Mouse (Mus musculus) left cerebral cortex, adult 2 months (tissue): Measurements from ENCODE around the gene Sf3a2. TPM values are rescaled to one million over a fixed set of nuclear protein-coding genes. Genes with fewer than 3 reads are reported as not detected.
A peak's percentile ranks its signal among the peaks of the same experiment; 100 is the strongest.

Experiments
- DNase-seq, 2 experiments: peaks; one replicate each; pipeline ENCODE4 v3.0.0; 2021 to 2022; ENCODE audit warnings: low spot score in 2 of 2, mixed read lengths in 1 of 2; ENCODE audit errors: extremely low spot score in 1 of 2
- H3K27ac ChIP-seq: fragments of 200-600 bp; 2 replicates; pipeline ENCODE4 v1.8.1; 2022
- H3K4me3 ChIP-seq: fragments of 200-600 bp; 2 replicates; pipeline ENCODE4 v1.8.1; 2022
- CTCF ChIP-seq: fragments of 200-600 bp; IDR thresholded peaks from 2 replicates; pipeline ENCODE4 v1.8.1; 2022; ENCODE audit warnings: antibody characterized with exemption, mild to moderate bottlenecking, moderate library complexity
- intact Hi-C: fragments of 180-260 bp; cut with DNase I; formaldehyde crosslinking; loops from one replicate; pipeline ENCODE4 v1.15.1; 2025
- microRNA-seq, 2 experiments: library from miRNA; unstranded; fragments of <30 nt; microRNA quantifications; one replicate each; pipeline ENCODE4 v1.2.0; 2021
- total RNA-seq, 2 experiments: library from RNA; stranded (reverse); gene quantifications; 2 replicates each; pipeline ENCODE4 v1.2.3; 2021

Gene Sf3a2
- total RNA-seq, 2 experiments from 2014 or later = 42.0 to 48.7 TPM

DNA sequence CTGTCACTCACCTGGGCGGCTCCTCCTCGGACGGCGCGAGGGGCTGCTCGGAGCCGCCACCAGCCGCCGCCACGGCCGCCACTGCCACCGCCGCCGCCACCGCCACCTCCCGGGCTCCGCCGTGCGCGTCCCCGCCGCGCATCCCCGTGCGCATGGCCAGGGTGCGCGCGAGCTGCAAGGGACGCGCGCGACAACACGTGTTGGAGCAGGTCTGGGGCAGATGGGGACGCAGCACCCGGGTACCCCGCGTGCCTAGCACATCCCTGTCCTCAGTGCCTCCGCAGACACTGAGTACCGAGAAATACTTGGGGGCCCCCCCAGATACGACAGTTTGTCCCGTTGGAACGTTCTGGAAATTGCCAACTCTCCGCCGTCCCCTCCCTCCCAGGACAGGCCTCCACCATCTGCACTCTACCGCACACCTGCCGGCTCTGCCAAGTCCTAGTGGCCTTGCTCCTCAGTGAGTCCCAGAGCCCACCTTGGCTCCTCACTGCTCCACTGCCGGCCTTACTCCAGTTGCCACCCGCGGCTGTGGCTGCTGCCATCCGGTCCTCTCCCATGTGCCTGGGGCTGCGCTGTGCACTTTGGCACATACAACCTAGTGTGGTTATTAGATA lies 46.0 kb downstream of the Sf3a2 start, which contains the start of gene Lingo3:
Lingo3 (minus strand) TSS at position 109 of the 617 bp plus-strand sequence.
- intact Hi-C loops = no loop called here
- no peak for TF ChIP-seq CTCF
- Histone ChIP-seq H3K4me3 (peak within 1 kb of the TSS; percentile 60), H3K27ac (peak within 1 kb of the TSS; percentile 84)
- peak; percentile 71 to 74 for DNase-seq

GRCm38 (mm10) chr10:80845055-80845693 lies 47.2 kb downstream of the Sf3a2 start:
- intact Hi-C loops = no loop called here
- DNase-seq = no peak
- no peak overlapping the region for H3K4me3 ChIP-seq
- no peak overlapping the region; the same call in 1 of the 2 replicates for H3K27ac ChIP-seq
- TF ChIP-seq CTCF = no peak

- no peak overlapping the region for H3K4me3 ChIP-seq
- DNase-seq = peak; percentile 52 to 55
- intact Hi-C loops = no loop called here
- H3K27ac ChIP-seq = no peak overlapping the region
- no peak for TF ChIP-seq CTCF
Observed at GRCm38 (mm10) chr10:80845732-80846131, 47.7 kb downstream of the Sf3a2 start.

DNA sequence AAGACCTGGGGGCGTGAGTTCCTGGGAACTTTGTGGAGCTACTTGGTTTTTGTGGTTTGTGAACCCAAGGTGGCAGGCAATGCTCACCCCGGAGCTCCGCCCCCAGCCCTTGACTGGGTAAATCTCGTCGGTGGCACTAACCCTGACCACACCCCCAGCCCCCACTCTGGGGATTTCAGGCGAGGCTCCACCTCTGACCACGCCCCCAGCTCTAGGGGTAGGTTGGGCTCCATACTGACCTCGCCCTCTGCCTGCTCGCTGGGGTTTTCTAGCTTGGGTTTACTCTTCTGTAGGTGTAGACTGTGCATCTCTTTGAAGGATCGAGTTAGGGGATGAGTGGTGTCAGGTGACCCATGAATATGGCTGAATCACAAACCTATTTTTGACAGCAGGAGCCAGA lies 50.6 kb downstream of the Sf3a2 start:
- no peak for DNase-seq
- Histone ChIP-seq H3K4me3 (no peak overlapping the region), H3K27ac (no peak overlapping the region)
- intact Hi-C loops = no loop called here
- no peak for TF ChIP-seq CTCF

Small RNAs within 50 kb of the gene (microRNA-seq; reads per million reads assigned to microRNA genes)
- gene Mir1982 = 2.7 to 4.8 reads per million in 2 experiments

Other genes with a start within 250 kb of the Sf3a2 start
- gene Rexo1, start 236.6 kb upstream of the Sf3a2 start, total RNA-seq = 10 to 100 TPM; 46.5 to 51.3 TPM
- 10 to 100 TPM; 48.2 to 59.7 TPM for gene Klf16, start 220.9 kb upstream of the Sf3a2 start, total RNA-seq
- gene Abhd17a, start 207.9 kb upstream of the Sf3a2 start, total RNA-seq = 100 to 1,000 TPM; 185 to 191 TPM
- 10 to 100 TPM; 41.5 to 44.8 TPM for gene Scamp4, start 195.3 kb upstream of the Sf3a2 start, total RNA-seq
- 1 to 10 TPM; 1.3 to 5.6 TPM for gene Adat3, start 195.3 kb upstream of the Sf3a2 start, total RNA-seq
- gene Gm49322, start 192.2 kb upstream of the Sf3a2 start, total RNA-seq = 1 to 10 TPM; 2.7 to 4.2 TPM
- 100 to 1,000 TPM; 244 to 251 TPM for gene Csnk1g2, start 175.4 kb upstream of the Sf3a2 start, total RNA-seq
- 10 to 100 TPM; 85.1 to 96.7 TPM for gene Btbd2, start 141.1 kb upstream of the Sf3a2 start, total RNA-seq
- gene Mknk2, start 120.1 kb upstream of the Sf3a2 start, total RNA-seq = 10 to 100 TPM; 42.8 to 48.8 TPM
- 10 to 100 TPM; 13.6 to 15.5 TPM for gene Mob3a, start 96.2 kb upstream of the Sf3a2 start, total RNA-seq
- gene Izumo4, start 96.0 kb upstream of the Sf3a2 start, total RNA-seq = 10 to 100 TPM; 45.0 to 46.0 TPM
- 100 to 1,000 TPM; 150 to 151 TPM for gene Ap3d1, start 55.9 kb upstream of the Sf3a2 start, total RNA-seq
- 10 to 100 TPM; 64.6 to 75.3 TPM for gene Dot1l, start 43.0 kb upstream of the Sf3a2 start, total RNA-seq
- gene Plekhj1, start 428 bp downstream of the Sf3a2 start, total RNA-seq = 10 to 100 TPM; 68.2 to 71.0 TPM
- gene Amh, start 7.0 kb downstream of the Sf3a2 start, total RNA-seq = 1 to 10 TPM; 1.9 to 3.8 TPM
- 1 to 10 TPM; 5.9 to 7.4 TPM for gene Jsrp1, start 15.3 kb downstream of the Sf3a2 start, total RNA-seq
- 100 to 1,000 TPM; 476 to 536 TPM for gene Oaz1, start 28.5 kb downstream of the Sf3a2 start, total RNA-seq
- gene Lingo3, start 45.8 kb downstream of the Sf3a2 start, total RNA-seq = 10 to 100 TPM; 38.3 to 42.8 TPM
- gene Lsm7, start 57.0 kb downstream of the Sf3a2 start, total RNA-seq = 10 to 100 TPM; 40.0 to 43.2 TPM
- 10 to 100 TPM; 55.6 to 62.5 TPM for gene Sppl2b, start 57.1 kb downstream of the Sf3a2 start, total RNA-seq
- under 1 TPM; 0.18 to 0.19 TPM for gene Tmprss9, start 73.7 kb downstream of the Sf3a2 start, total RNA-seq
- 100 to 1,000 TPM; 136 to 138 TPM for gene Timm13, start 102.8 kb downstream of the Sf3a2 start, total RNA-seq
- gene Lmnb2, start 120.0 kb downstream of the Sf3a2 start, total RNA-seq = 10 to 100 TPM; 20.0 to 20.3 TPM
- 10 to 100 TPM; 24.0 to 36.0 TPM for gene Gadd45b, start 131.9 kb downstream of the Sf3a2 start, total RNA-seq
- 100 to 1,000 TPM in 1 of 2 experiments, 10 to 100 TPM in 1; 66.6 to 111 TPM for gene Gng7, start 216.7 kb downstream of the Sf3a2 start, total RNA-seq
- gene Diras1, start 227.5 kb downstream of the Sf3a2 start, total RNA-seq = 100 to 1,000 TPM; 100 to 116 TPM
- gene Slc39a3, start 239.2 kb downstream of the Sf3a2 start, total RNA-seq = 10 to 100 TPM; 61.3 to 62.5 TPM